Mouse (Mus musculus) lung, adult 10 weeks (tissue): ENCODE measurements around the gene Speer4c. TPM values are rescaled to one million over a fixed set of nuclear protein-coding genes. Genes with fewer than 3 reads are reported as not detected.

ENCODE experiments used
- polyA plus RNA-seq: library from polyadenylated mRNA; stranded (reverse); fragments of 350-450 nt; fragmentation: Illumina TruSeq; extraction: RNeasy Lipid Tissue Mini Kit (QIAGEN cat#74804); gene quantifications from one replicate; pipeline ENCODE4 v1.2.3, GENCODE M21; 2014; ENCODE audit warnings: low read depth, low replicate concordance; ENCODE audit not compliant: insufficient read depth

The Speer4c gene
- polyA plus RNA-seq: 0.66 TPM

GRCm38 (mm10) chr5:15714171-15714570 lies at the start of gene Speer4c:
Gene Speer4c (minus strand): TSS chr5:15714271.

Other genes with a start within 250 kb of the Speer4c start
- gene Gm21149, start 237.7 kb downstream of the Speer4c start, polyA plus RNA-seq: 2.5 TPM
- not detected for gene Gm21190, start 185.0 kb downstream of the Speer4c start, polyA plus RNA-seq
- gene Gm21083, start 136.9 kb downstream of the Speer4c start, polyA plus RNA-seq: not detected
- gene Speer4d, start 95.2 kb downstream of the Speer4c start, polyA plus RNA-seq: not detected
- not detected for gene 4930572O03Rik, start 57.2 kb downstream of the Speer4c start, polyA plus RNA-seq
- gene Cacna2d1, start 220.4 kb upstream of the Speer4c start, polyA plus RNA-seq: 8.8 TPM